Mouse (Mus musculus) testis, adult 10 weeks (tissue): ENCODE results near the gene Paxip1. TPM values are rescaled to one million over a fixed set of nuclear protein-coding genes. Genes with fewer than 3 reads are reported as not detected.

Experiments used
- polyA plus RNA-seq: library from polyadenylated mRNA; stranded (reverse); fragments of 350-450 nt; fragmentation: Illumina TruSeq; extraction: RNeasy Lipid Tissue Mini Kit (QIAGEN cat#74804); gene quantifications from one replicate; pipeline ENCODE4 v1.2.3, GENCODE M21; 2014; ENCODE audit warnings: low read depth, low replicate concordance

The Paxip1 gene
- 21.9 TPM for polyA plus RNA-seq

GRCm38 (mm10) chr5:27791303-27792172, at the start of gene Paxip1:
Paxip1 (minus strand) TSS chr5:27791691.

Other genes starting within 250 kb of the Paxip1 start
- gene Htr5a, start 50.5 kb upstream of the Paxip1 start, polyA plus RNA-seq = not detected